Mouse (Mus musculus) heart, embryonic 13.5 days (tissue): ENCODE results near the gene Lamtor5. TPM values are rescaled to one million over a fixed set of nuclear protein-coding genes. Genes with fewer than 3 reads are reported as not detected.

ENCODE experiments used
- ATAC-seq: fragments of 200-750 bp; cut with Nextera tagmentation; 2 replicates; pipeline ENCODE4 v1.8.0; 2017; ENCODE audit warnings: moderate TSS enrichment; ENCODE audit not compliant: insufficient number of reproducible peaks, low FRiP score, low TSS enrichment; ENCODE audit errors: extremely low read depth
- H3K27ac ChIP-seq: fragments of 300-500 bp; sonication (generic); replicated peaks from 2 replicates; pipeline ENCODE4 v1.5.1; 2015; ENCODE audit warnings: moderate library complexity, mild to moderate bottlenecking, inconsistent platforms
- H3K27me3 ChIP-seq: fragments of 300-500 bp; sonication (generic); replicated peaks from 2 replicates; pipeline ENCODE4 v1.6.1; 2015; ENCODE audit warnings: mild to moderate bottlenecking, inconsistent platforms
- H3K36me3 ChIP-seq: fragments of 300-500 bp; sonication (generic); 2 replicates; pipeline ENCODE4 v1.6.1; 2015; ENCODE audit warnings: mild to moderate bottlenecking, inconsistent platforms
- H3K4me1 ChIP-seq: fragments of 300-500 bp; sonication (generic); 2 replicates; pipeline ENCODE4 v1.6.1; 2015; ENCODE audit warnings: inconsistent platforms
- H3K4me2 ChIP-seq: fragments of 300-500 bp; sonication (generic); 2 replicates; pipeline ENCODE4 v1.6.1; 2015; ENCODE audit warnings: inconsistent platforms, mild to moderate bottlenecking, moderate library complexity
- H3K4me3 ChIP-seq: fragments of 300-500 bp; sonication (generic); 2 replicates; pipeline ENCODE4 v1.5.1; 2015; ENCODE audit warnings: moderate library complexity, mild to moderate bottlenecking, inconsistent platforms
- H3K9ac ChIP-seq: fragments of 300-500 bp; sonication (generic); 2 replicates; pipeline ENCODE4 v1.6.1; 2015; ENCODE audit warnings: inconsistent platforms, mild to moderate bottlenecking, moderate library complexity
- H3K9me3 ChIP-seq: fragments of 300-500 bp; sonication (generic); 2 replicates; pipeline ENCODE4 v1.6.1; 2016; ENCODE audit warnings: inconsistent platforms
- WGBS: fragments of 180-500 bp; shearing (Covaris S2); methylation state at CpG from one replicate; pipeline ENCODE4 v1.1.7; 2015; ENCODE audit warnings: mixed read lengths; 5-methylcytosine and 5-hydroxymethylcytosine counted together
- polyA plus RNA-seq: library from polyadenylated mRNA; unstranded; fragments of >200 nt; fragmentation: Nextera tagmentation; extraction: Ambion mirVana; gene quantifications from 2 replicates; pipeline ENCODE4 v1.2.1, GENCODE M21; 2015

The Lamtor5 gene
- polyA plus RNA-seq: 149 and 173 TPM in 2 replicates

- Histone ChIP-seq H3K4me1 (peaks cover 14% of the 10 kb centered on the region), H3K36me3 (peaks cover 19% of the 10 kb centered on the region), H3K4me3 (peak within 1 kb of the TSS; percentile 81), H3K27me3 (peaks cover 6% of the 10 kb centered on the region), H3K9ac (peak within 1 kb of the TSS; percentile 85), H3K9me3 (no peaks in the 10 kb centered on the region), H3K4me2 (peak within 1 kb of the TSS; percentile 69), H3K27ac (no peak within 1 kb of the TSS)
- peak; percentile 76 for ATAC-seq
- 2% methylated on average over 43 of the region's 43 CpGs for WGBS
Observed at GRCm38 (mm10) chr3:107278479-107279269, at the start of gene Lamtor5. TSS of gene Lamtor5 (plus strand) at chr3:107278858.

- Histone ChIP-seq H3K9me3 (peaks cover 6% of the 10 kb centered on the region; the same call in 1 of the 2 replicates), H3K4me2 (no peak overlapping the region), H3K36me3 (no peaks in the 10 kb centered on the region), H3K27ac (no peak overlapping the region), H3K4me1 (peaks cover 12% of the 10 kb centered on the region), H3K4me3 (no peak overlapping the region), H3K9ac (no peak overlapping the region), H3K27me3 (peaks cover 27% of the 10 kb centered on the region)
- 68% methylated on average over 5 of the region's 5 CpGs for WGBS
- ATAC-seq: no peak
Observed at GRCm38 (mm10) chr3:107229221-107229620, 49.4 kb upstream of the Lamtor5 start.

GRCm38 (mm10) chr3:107229822-107230221 is 48.8 kb upstream of the Lamtor5 start:
- Histone ChIP-seq H3K36me3 (no peaks in the 10 kb centered on the region), H3K4me3 (no peak overlapping the region), H3K4me1 (peaks cover 12% of the 10 kb centered on the region), H3K9me3 (no peaks in the 10 kb centered on the region), H3K27ac (no peak overlapping the region), H3K9ac (no peak overlapping the region), H3K4me2 (no peak overlapping the region), H3K27me3 (peaks cover 27% of the 10 kb centered on the region)
- 32% methylated on average over 5 of the region's 5 CpGs for WGBS
- ATAC-seq: no peak

- Histone ChIP-seq H3K4me1 (peaks cover 12% of the 10 kb centered on the region), H3K36me3 (no peaks in the 10 kb centered on the region), H3K4me3 (no peak within 1 kb of the TSS), H3K4me2 (no peak within 1 kb of the TSS), H3K27me3 (peaks cover 27% of the 10 kb centered on the region), H3K9ac (no peak within 1 kb of the TSS), H3K9me3 (no peaks in the 10 kb centered on the region), H3K27ac (peak within 1 kb of the TSS; percentile 28; the same call in 1 of the 2 replicates)
- 32% methylated on average over 1 of the region's 1 CpGs for WGBS
- ATAC-seq: no peak
Observed at GRCm38 (mm10) chr3:107230527-107230926, 48.1 kb upstream of the Lamtor5 start, which contains the start of gene A630076J17Rik. TSS of gene A630076J17Rik (plus strand) at chr3:107230614.

- ATAC-seq: no peak
- 64% methylated on average over 4 of the region's 4 CpGs for WGBS
Observed at GRCm38 (mm10) chr3:107231202-107231601, 47.5 kb upstream of the Lamtor5 start.

GRCm38 (mm10) chr3:107233351-107233813 is 45.3 kb upstream of the Lamtor5 start:
- Histone ChIP-seq H3K36me3 (no peaks in the 10 kb centered on the region), H3K4me3 (no peak overlapping the region), H3K9me3 (no peaks in the 10 kb centered on the region), H3K9ac (0 out of 2 replicates have a peak overlapping the region, but pooled peaks have one; percentile 56), H3K27ac (no peak overlapping the region), H3K4me2 (peak overlapping the region; percentile 49), H3K4me1 (peaks cover 12% of the 10 kb centered on the region), H3K27me3 (peaks cover 27% of the 10 kb centered on the region)
- ATAC-seq: no peak
- 5% methylated on average over 11 of the region's 11 CpGs for WGBS

More at GRCm38 (mm10) chr3:107231202-107231601, 47.5 kb upstream of the Lamtor5 start:
- Histone ChIP-seq H3K36me3 (no peaks in the 10 kb centered on the region), H3K4me1 (peaks cover 12% of the 10 kb centered on the region), H3K4me3 (no peak overlapping the region), H3K9ac (no peak overlapping the region), H3K27me3 (peaks cover 27% of the 10 kb centered on the region), H3K27ac (no peak overlapping the region), H3K9me3 (no peaks in the 10 kb centered on the region), H3K4me2 (no peak overlapping the region)

GRCm38 (mm10) chr3:107233945-107234344 is 44.7 kb upstream of the Lamtor5 start:
- Histone ChIP-seq H3K36me3 (no peaks in the 10 kb centered on the region), H3K4me1 (peaks cover 12% of the 10 kb centered on the region), H3K9ac (no peak overlapping the region), H3K9me3 (no peaks in the 10 kb centered on the region), H3K27ac (no peak overlapping the region), H3K4me2 (no peak overlapping the region), H3K27me3 (peaks cover 27% of the 10 kb centered on the region), H3K4me3 (no peak overlapping the region)
- WGBS: 15% methylated on average over 2 of the region's 2 CpGs
- ATAC-seq: no peak

GRCm38 (mm10) chr3:107238051-107238450 is 40.6 kb upstream of the Lamtor5 start:
- no peaks in the 10 kb centered on the region for H3K36me3 ChIP-seq
- no peak for ATAC-seq
- peaks cover 17% of the 10 kb centered on the region for H3K27me3 ChIP-seq
- 0 out of 2 replicates have a peak, but pooled peaks cover 3% of the 10 kb centered on the region for H3K4me1 ChIP-seq
- no peak overlapping the region for H3K9ac ChIP-seq
- no peak overlapping the region for H3K4me2 ChIP-seq
- H3K9me3 ChIP-seq: no peaks in the 10 kb centered on the region
- WGBS: 60% methylated on average over 2 of the region's 2 CpGs
- H3K27ac ChIP-seq: no peak overlapping the region
- H3K4me3 ChIP-seq: no peak overlapping the region

- H3K27me3 ChIP-seq: peaks cover 14% of the 10 kb centered on the region; the same call in 1 of the 2 replicates
- 83% methylated on average over 8 of the region's 8 CpGs for WGBS
- ATAC-seq: no peak
- no peak overlapping the region for H3K4me3 ChIP-seq
- no peak overlapping the region for H3K27ac ChIP-seq
- H3K9ac ChIP-seq: no peak overlapping the region
- no peaks in the 10 kb centered on the region for H3K9me3 ChIP-seq
- H3K36me3 ChIP-seq: no peaks in the 10 kb centered on the region
- H3K4me2 ChIP-seq: no peak overlapping the region
- H3K4me1 ChIP-seq: no peaks in the 10 kb centered on the region
Observed at GRCm38 (mm10) chr3:107238471-107238980, 40.1 kb upstream of the Lamtor5 start.

GRCm38 (mm10) chr3:107239607-107240006 is 39.1 kb upstream of the Lamtor5 start, which contains the start of gene Prok1:
TSS of gene Prok1 (minus strand) at chr3:107239707.
- no peak within 1 kb of the TSS for H3K27ac ChIP-seq
- no peaks in the 10 kb centered on the region for H3K4me1 ChIP-seq
- H3K36me3 ChIP-seq: no peaks in the 10 kb centered on the region
- H3K4me3 ChIP-seq: no peak within 1 kb of the TSS
- 78% methylated on average over 9 of the region's 9 CpGs for WGBS
- H3K27me3 ChIP-seq: peaks cover 18% of the 10 kb centered on the region
- H3K9ac ChIP-seq: no peak within 1 kb of the TSS
- H3K4me2 ChIP-seq: no peak within 1 kb of the TSS
- no peak for ATAC-seq
- no peaks in the 10 kb centered on the region for H3K9me3 ChIP-seq

GRCm38 (mm10) chr3:107241389-107242094 is 37.1 kb upstream of the Lamtor5 start:
- WGBS: 52% methylated on average over 14 of the region's 14 CpGs

More at GRCm38 (mm10) chr3:107241389-107242094, 37.1 kb upstream of the Lamtor5 start:
- Histone ChIP-seq H3K9ac (no peak overlapping the region), H3K4me3 (no peak overlapping the region), H3K9me3 (no peaks in the 10 kb centered on the region), H3K27ac (no peak overlapping the region), H3K36me3 (no peaks in the 10 kb centered on the region), H3K4me1 (no peaks in the 10 kb centered on the region), H3K27me3 (peaks cover 22% of the 10 kb centered on the region), H3K4me2 (no peak overlapping the region)
- no peak for ATAC-seq
